Mouse (Mus musculus): ENCODE data around the gene Tysnd1.

Tysnd1 gene

DNA sequence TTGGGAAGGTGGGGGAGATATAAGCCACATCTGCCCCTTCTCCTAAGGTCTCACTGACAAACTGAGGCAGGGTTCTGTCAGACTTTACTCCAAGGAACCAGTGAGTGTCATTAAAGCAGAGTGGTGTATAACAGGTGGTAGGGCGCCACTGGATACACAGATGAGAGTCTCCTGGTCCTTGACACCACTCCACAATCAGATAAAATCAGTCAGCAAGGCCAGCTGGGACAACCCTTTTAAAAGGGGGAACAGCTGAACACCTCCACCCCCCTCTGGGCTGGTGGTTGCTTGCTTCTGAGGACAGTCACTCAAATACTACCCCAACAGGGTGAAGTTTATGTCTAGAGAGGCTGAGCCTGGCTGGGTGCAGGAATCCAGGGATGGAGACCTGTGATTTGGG lies 42.2 kb downstream of the Tysnd1 start:
- DNase-seq (ENCODE audit: low spot score in 2 of 2): no peak

DNA sequence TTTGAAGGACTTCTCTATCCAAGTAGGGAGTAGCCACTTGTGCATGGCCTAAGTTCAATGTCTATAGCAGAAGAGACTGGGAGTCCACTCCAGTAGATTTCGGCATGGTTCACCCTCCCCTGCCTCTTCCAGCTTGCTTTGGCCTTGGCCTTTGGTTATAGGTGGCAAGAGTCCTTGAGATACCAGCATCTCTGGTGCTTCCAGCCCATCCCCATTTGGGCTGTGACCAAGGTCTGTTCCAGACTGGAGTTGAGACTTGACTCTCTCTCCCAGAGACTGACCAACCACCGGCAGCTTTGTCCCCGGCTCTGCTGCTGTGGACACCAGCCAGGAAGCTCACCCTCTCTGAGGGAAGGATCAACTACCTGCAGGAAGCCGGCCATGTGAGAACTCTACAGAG lies 42.8 kb downstream of the Tysnd1 start:
- no peak for DNase-seq (ENCODE audit: low spot score in 2 of 2)

DNA sequence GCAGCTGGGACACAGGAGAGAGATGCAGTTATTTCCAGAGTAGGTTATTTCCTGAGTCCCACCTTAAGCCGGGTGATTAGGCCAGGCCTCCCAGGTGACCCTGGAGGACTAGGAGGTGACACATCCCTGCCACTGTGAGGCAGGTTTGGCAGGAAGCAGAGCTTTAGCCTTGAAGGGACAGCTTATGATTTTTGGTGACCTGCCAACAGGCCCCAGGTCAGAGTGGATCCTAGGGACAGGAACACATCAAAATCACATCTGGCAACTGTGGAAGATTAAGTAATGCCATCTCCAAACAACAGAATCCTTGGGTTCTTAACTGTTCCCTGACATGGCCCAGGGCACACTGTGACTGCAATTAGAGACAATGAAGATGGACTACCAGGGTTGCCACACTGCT lies 46.0 kb downstream of the Tysnd1 start:
- no peak for DNase-seq (ENCODE audit: low spot score in 2 of 2)

DNA sequence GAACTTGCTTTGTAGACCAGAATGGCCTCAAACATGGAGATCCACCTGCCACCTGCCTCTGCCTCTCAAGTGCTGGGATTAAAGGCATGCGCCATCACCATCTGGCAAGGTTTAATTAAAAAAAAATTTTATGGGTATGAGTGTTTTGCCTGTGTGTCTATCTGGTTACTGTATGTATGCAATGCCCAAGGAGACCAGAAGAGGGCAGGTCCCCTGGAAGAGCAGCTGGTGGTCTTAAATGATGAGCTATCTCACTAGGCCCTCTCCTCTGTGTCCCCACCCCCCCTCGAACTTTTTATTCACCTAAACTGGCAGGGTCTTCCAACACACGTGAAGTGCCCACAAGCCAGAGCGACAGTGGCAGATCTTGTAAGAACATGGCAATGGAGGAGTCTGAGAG lies 46.6 kb downstream of the Tysnd1 start:
- DNase-seq (ENCODE audit: low spot score in 2 of 2): no peak

DNA sequence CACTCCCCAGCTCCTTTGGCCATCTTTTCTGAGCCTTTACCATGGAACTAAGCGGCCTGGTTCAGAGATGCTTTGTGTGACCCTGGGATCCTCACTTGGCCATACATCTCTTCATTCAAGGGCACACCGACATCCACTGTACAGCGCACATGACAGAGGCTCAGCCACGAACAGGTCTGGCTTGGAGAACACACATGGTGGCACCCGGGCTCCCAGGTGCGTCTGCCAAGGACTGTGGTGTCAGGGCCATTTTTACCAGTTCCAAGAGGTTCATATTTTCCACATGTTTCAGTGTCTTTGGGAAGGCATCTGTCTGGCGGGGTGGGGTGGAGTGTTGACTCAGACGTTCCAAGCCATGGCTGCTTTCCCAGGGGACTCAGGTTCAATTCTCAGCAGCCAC lies 47.0 kb downstream of the Tysnd1 start:
- DNase-seq (ENCODE audit: low spot score in 2 of 2): no peak

DNA sequence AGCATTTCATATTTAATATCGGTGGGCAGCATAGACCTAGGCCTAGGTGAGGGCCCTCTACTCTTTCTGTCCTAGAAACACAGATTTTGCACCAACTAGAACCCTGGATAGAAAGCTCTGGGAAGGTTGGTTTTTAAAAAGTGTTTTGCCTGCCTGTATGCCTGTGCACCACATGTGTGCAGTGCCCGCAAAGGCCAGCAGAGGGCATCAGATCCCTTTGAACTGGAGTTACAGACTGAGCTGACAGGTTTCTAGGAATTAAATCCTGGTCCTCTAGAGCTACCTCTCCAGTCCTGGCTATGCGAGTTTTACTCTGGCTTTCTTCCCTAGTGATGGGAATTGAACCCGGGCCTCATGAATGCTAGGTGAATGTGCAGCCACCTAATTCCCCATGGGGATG lies 49.8 kb downstream of the Tysnd1 start:
- DNase-seq (ENCODE audit: low spot score in 2 of 2): no peak

DNA sequence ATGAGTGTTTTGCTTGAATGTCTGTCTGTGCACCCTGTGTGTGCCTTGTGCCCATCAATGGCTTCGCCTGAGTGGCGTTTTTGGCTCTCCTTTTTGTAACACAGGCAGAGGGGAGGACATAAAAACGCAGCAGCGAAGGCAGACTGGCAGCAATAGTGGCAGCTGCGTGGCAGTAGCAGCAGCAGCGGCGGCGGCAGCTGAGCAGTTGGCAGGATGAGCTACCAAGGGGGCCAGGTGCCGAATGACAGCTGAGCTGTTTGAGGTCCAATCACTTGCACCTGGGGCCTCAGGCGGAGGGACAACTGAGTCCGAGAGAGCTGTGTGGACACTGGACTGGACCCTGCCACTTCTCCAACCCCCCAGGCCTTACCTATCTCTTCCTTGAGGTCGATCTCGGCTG lies 52.0 kb downstream of the Tysnd1 start:
- no peak for DNase-seq (ENCODE audit: low spot score in 2 of 2)

DNA sequence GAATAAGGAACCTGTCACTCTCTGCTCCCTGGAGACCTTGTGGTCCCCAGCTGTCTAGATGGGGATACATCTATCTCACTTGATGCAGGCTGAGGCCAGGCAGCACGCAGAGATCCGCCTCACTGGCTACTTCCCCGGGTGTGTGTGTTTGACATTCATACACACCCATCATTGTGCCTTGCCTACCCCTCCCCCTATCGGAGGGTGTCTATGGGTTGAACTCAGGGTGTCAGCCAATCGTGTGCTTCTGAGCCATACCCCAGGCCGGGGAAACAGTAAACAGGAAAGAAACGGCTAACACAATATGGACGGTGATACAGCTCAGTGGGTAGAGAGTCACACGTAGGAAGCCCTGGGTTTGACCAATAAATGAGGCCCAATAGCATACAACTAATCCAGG lies 54.7 kb downstream of the Tysnd1 start:
- no peak for DNase-seq (ENCODE audit: low spot score in 2 of 2)

DNA sequence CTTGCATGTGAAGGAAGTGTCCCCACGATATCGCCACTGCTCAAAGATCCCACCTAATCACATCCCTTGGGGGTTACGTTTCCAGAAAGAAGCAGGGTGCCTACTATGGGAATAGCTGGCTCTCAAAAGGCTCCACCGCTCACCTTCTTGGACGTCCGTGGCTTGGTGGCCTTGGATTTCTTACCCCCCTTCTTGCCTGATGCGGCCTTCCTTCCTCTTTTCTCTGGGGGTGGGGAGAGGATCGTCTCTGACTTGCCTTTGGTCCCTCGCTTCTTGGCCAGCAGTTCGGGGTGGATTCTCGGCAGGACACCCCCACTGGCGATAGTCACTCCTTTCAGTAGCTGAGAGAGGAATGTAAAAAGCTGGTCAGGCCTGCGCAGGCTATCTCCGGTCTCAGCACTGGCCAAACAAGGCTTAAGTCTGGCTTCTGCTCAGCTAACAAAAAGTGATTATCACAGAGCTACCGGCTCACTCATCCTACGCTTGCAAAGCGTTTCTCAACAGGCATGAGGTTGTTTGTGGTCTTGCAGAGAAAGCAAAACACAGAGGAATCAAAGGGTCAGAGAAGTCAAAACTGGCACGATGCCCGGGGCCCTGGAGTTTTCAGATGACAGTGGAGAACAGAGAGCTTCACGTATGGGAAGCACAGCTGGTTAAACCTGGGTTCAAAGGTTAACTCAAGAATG lies 56.4 kb downstream of the Tysnd1 start:
- DNase-seq (ENCODE audit: low spot score in 2 of 2): no peak
